Mouse (Mus musculus): ENCODE measurements around the gene Adora1.

Gene Adora1

GRCm38 (mm10) chr1:134160404-134160803, 74.8 kb downstream of the Adora1 start:
- in situ Hi-C loops (cut with MboI, MseI) = no loop called here

- in situ Hi-C loops (cut with MboI, MseI) = loop anchor here (5.0 kb wide), 1 partner anchor 88 kb away; no protein-coding TSS in a partner anchor
Measured at GRCm38 (mm10) chr1:134154655-134155054, 80.6 kb downstream of the Adora1 start.

GRCm38 (mm10) chr1:134154121-134154520, 81.1 kb downstream of the Adora1 start:
- in situ Hi-C loops (cut with MboI, MseI) = loop anchor here (5.0 kb wide), 1 partner anchor 88 kb away; no protein-coding TSS in a partner anchor

GRCm38 (mm10) chr1:134152626-134153590, 82.3 kb downstream of the Adora1 start:
- in situ Hi-C loops (cut with MboI, MseI) = loop anchor here (5.0 kb wide), 1 partner anchor 89 kb away; no protein-coding TSS in a partner anchor

GRCm38 (mm10) chr1:134151655-134152412, 83.4 kb downstream of the Adora1 start:
- in situ Hi-C loops (cut with MboI, MseI) = loop anchor here (5.0 kb wide), 1 partner anchor 90 kb away; no protein-coding TSS in a partner anchor

- in situ Hi-C loops (cut with MboI, MseI) = loop anchor here (5.0 kb wide), 1 partner anchor 92 kb away; no protein-coding TSS in a partner anchor
Measured at GRCm38 (mm10) chr1:134150745-134151144, 84.5 kb downstream of the Adora1 start.

- in situ Hi-C loops (cut with MboI, MseI) = loop anchor here (5.0 kb wide), 1 partner anchor 92 kb away; no protein-coding TSS in a partner anchor
Measured at GRCm38 (mm10) chr1:134150076-134150475, 85.2 kb downstream of the Adora1 start.
